Mouse (Mus musculus) hindbrain, embryonic 13.5 days (tissue): ENCODE results near the gene Vps8. TPM values are rescaled to one million over a fixed set of nuclear protein-coding genes. Genes with fewer than 3 reads are reported as not detected.
A peak's percentile ranks its signal among the peaks of the same experiment; 100 is the strongest.

Experiments
- ATAC-seq: fragments of 200-750 bp; cut with Nextera tagmentation; 2 replicates; pipeline ENCODE4 v1.8.0; 2017; ENCODE audit warnings: moderate TSS enrichment; ENCODE audit not compliant: low FRiP score
- H3K27ac ChIP-seq: fragments of 300-500 bp; sonication (generic); 2 replicates; pipeline ENCODE4 v1.5.1; 2015; ENCODE audit warnings: inconsistent platforms, mild to moderate bottlenecking, moderate library complexity
- H3K27me3 ChIP-seq: fragments of 300-500 bp; sonication (generic); 2 replicates; pipeline ENCODE4 v1.6.1; 2015; ENCODE audit warnings: mild to moderate bottlenecking, inconsistent platforms
- H3K36me3 ChIP-seq: fragments of 300-500 bp; sonication (generic); 2 replicates; pipeline ENCODE4 v1.6.1; 2015; ENCODE audit warnings: mild to moderate bottlenecking, inconsistent platforms
- H3K4me1 ChIP-seq: fragments of 300-500 bp; sonication (generic); replicated peaks from 2 replicates; pipeline ENCODE4 v1.6.1; 2015; ENCODE audit warnings: inconsistent platforms
- H3K4me2 ChIP-seq: fragments of 300-500 bp; sonication (generic); 2 replicates; pipeline ENCODE4 v1.6.1; 2015; ENCODE audit warnings: inconsistent platforms, mild to moderate bottlenecking, moderate library complexity
- H3K4me3 ChIP-seq: fragments of 300-500 bp; sonication (generic); 2 replicates; pipeline ENCODE4 v1.5.1; 2015; ENCODE audit warnings: mild to moderate bottlenecking, inconsistent platforms
- H3K9ac ChIP-seq: fragments of 300-500 bp; sonication (generic); 2 replicates; pipeline ENCODE4 v1.6.1; 2015; ENCODE audit warnings: mild to moderate bottlenecking, inconsistent platforms
- H3K9me3 ChIP-seq: fragments of 300-500 bp; sonication (generic); 2 replicates; pipeline ENCODE4 v1.6.1; 2016; ENCODE audit warnings: inconsistent platforms
- WGBS: fragments of 180-500 bp; shearing (Covaris S2); methylation state at CpG from one replicate; pipeline ENCODE4 v1.1.7; 2015; 5-methylcytosine and 5-hydroxymethylcytosine counted together
- polyA plus RNA-seq: library from polyadenylated mRNA; unstranded; fragments of >200 nt; fragmentation: Nextera tagmentation; extraction: Ambion mirVana; gene quantifications from 2 replicates; pipeline ENCODE4 v1.2.1, GENCODE M21; 2015

Vps8 gene
- polyA plus RNA-seq, 1 experiment from 2014 or later: 32.3 TPM

DNA sequence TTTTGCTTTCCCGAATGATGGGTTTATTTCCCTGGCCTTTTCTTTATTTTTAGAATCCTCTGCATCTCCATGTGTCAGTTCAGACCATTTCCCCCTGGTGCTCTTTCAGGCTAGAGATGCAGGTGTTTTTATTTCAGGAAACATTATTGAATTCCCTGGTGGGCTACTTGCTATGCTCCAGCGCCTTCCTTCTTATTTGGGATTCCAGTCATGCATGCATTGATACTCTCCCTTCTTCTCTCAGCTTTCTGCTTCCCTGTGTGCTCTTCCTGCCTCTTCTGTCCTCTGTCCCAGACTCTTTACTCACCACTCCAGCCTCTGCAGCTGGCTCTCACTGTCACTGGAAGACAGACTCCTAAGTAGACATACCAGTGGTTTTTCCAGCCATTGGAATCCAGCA lies 70.0 kb downstream of the Vps8 start:
- WGBS: 35% methylated on average over 2 of the region's 2 CpGs
- ATAC-seq: peak; percentile 24; the same call in 1 of the 2 replicates
- Histone ChIP-seq H3K4me3 (no peak overlapping the region), H3K4me2 (no peak overlapping the region), H3K4me1 (peaks cover 12% of the 10 kb centered on the region), H3K27me3 (no peaks in the 10 kb centered on the region), H3K9ac (no peak overlapping the region), H3K27ac (peak overlapping the region; percentile 60), H3K36me3 (peaks cover 25% of the 10 kb centered on the region), H3K9me3 (no peaks in the 10 kb centered on the region)

DNA sequence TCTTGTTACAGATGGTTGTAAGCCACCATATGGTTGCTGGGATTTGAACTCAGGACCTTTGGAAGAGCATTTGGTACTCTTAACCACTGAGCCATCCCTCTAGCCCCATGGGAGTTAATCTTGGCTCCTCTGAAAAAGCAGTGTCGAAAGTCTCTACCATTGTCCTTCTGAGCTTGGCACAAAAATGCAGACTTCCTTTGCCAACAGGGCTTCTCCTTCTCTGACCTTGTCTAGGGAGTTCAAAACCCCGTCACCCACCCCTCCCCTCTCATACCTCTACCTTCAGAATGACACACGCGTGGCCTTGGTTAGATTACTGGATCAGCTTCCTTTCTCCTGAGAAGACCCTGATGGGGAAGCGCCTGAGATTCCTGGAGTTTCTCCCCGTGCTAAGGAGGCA lies 71.8 kb downstream of the Vps8 start:
- ATAC-seq: no peak
- Histone ChIP-seq H3K27ac (no peak overlapping the region), H3K9me3 (no peaks in the 10 kb centered on the region), H3K36me3 (peaks cover 25% of the 10 kb centered on the region), H3K4me1 (peaks cover 12% of the 10 kb centered on the region), H3K4me3 (no peak overlapping the region), H3K27me3 (no peaks in the 10 kb centered on the region), H3K4me2 (no peak overlapping the region), H3K9ac (no peak overlapping the region)
- 97% methylated on average over 6 of the region's 6 CpGs for WGBS

DNA sequence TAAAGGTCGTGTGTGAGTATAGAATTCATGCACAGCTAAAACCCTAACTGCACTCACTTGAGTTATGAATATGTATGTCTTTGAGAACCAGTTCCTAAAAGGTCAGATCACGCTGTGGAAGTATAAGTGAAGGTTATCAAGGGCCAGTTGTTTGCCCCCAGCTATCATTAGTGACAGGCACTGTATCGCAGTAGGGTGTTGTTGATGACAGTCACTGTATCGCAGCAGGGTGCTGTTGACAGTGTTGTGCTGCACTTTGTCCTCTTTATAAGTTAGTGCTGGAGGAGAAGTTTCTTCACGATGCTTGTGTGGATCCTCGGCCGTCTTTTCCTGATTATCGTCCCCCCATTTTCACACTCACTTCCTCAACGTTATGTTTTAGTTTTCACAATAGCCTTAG lies 73.9 kb downstream of the Vps8 start:
- Histone ChIP-seq H3K9me3 (no peaks in the 10 kb centered on the region), H3K4me1 (peaks cover 12% of the 10 kb centered on the region), H3K4me3 (no peak overlapping the region), H3K27me3 (no peaks in the 10 kb centered on the region), H3K27ac (no peak overlapping the region), H3K36me3 (peaks cover 35% of the 10 kb centered on the region), H3K9ac (no peak overlapping the region), H3K4me2 (no peak overlapping the region)
- ATAC-seq: no peak
- WGBS: 91% methylated on average over 9 of the region's 9 CpGs

DNA sequence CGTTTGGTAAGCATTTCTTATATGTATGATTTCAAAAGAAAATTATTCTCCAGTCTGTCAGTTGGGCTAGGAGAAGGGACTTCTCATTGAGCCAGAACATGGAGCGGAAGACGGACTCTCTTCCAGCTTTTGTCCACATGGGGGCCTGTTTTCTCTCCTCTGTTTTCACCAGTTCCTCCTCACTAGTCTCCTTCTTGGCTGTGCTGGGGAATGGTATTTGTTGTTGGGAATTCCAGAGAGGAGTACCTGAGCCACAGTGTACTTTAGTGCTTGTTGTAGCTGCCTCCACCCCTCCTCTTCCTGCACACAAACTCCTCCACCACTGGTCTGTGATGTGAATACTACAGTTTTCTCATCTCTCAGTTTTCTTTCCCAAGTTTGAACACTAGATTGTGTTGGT lies 74.7 kb downstream of the Vps8 start:
- WGBS: 76% methylated on average over 3 of the region's 3 CpGs
- no peak overlapping the region for H3K4me3 ChIP-seq
- peaks cover 6% of the 10 kb centered on the region for H3K4me1 ChIP-seq
- H3K9me3 ChIP-seq: no peaks in the 10 kb centered on the region
- H3K27me3 ChIP-seq: no peaks in the 10 kb centered on the region
- H3K9ac ChIP-seq: no peak overlapping the region
- H3K27ac ChIP-seq: no peak overlapping the region
- H3K36me3 ChIP-seq: peaks cover 37% of the 10 kb centered on the region
- no peak for ATAC-seq
- H3K4me2 ChIP-seq: no peak overlapping the region

DNA sequence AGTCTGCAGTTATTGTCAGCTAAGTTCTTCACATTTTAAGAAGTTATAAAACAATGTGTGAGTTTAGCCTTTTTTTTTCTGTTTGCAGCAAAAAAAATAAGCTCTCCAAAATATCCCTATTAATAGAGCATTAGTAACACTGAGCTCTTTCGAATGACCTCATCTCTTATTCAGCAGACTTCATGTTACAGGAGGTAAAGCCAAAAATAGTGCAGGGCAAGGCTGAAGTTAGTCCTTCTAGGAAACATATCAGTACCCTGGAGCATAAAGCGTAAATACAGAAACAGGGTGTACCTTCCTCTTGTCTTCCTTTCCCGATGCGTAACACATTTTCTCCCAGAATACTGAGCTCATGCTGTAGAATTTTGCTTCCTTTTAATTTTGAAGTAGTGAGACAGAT lies 76.1 kb downstream of the Vps8 start:
- no peaks in the 10 kb centered on the region for H3K27me3 ChIP-seq
- no peaks in the 10 kb centered on the region for H3K9me3 ChIP-seq
- H3K4me2 ChIP-seq: no peak overlapping the region
- H3K4me1 ChIP-seq: no peaks in the 10 kb centered on the region
- peaks cover 42% of the 10 kb centered on the region for H3K36me3 ChIP-seq
- no peak overlapping the region for H3K9ac ChIP-seq
- H3K27ac ChIP-seq: no peak overlapping the region
- WGBS: 93% methylated on average over 4 of the region's 4 CpGs
- no peak overlapping the region for H3K4me3 ChIP-seq
- ATAC-seq: no peak

DNA sequence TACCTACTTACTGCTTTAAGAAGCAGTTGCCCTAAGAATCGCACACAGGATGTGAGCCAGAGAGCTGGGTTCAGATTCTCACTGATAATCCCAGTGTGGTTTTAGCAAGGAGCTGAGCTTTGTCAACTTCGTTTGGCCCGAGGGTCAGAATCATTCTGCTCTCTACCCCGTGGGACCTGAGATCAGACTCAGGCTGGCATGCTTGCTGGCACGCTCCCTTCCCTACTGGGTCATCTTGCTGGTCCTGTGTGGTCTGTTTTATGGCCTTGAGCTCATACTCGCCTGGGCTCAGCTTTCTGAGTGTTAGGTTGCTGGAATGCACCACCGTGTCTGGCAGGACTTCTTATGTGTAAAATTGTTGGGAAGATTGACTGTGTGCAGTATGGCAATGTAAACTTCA lies 76.7 kb downstream of the Vps8 start:
- 81% methylated on average over 7 of the region's 7 CpGs for WGBS
- Histone ChIP-seq H3K4me2 (no peak overlapping the region), H3K4me1 (no peaks in the 10 kb centered on the region), H3K9me3 (no peaks in the 10 kb centered on the region), H3K36me3 (peaks cover 39% of the 10 kb centered on the region), H3K4me3 (no peak overlapping the region), H3K9ac (no peak overlapping the region), H3K27ac (no peak overlapping the region), H3K27me3 (no peaks in the 10 kb centered on the region)
- ATAC-seq: no peak

DNA sequence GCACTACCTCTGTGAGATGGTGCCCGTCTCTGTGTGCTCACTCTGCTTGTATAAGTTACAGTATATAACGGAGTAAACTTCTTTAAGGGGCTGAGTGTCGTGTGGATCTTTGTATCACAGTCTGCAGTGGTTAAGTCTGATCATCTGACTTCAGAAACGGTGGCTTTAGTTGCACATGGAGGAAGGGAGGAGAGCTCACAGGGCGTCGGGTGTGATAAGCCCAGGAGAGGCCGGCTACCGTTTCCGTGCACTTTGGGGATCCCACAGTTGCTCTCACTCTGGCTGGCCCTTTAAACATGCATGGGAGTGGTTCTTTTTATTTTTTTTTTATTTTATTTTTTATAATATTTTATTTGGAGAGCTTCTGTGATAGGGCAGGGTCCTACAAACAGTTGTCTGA lies 95.9 kb downstream of the Vps8 start:
- ATAC-seq: no peak
- WGBS: 92% methylated on average over 9 of the region's 9 CpGs

DNA sequence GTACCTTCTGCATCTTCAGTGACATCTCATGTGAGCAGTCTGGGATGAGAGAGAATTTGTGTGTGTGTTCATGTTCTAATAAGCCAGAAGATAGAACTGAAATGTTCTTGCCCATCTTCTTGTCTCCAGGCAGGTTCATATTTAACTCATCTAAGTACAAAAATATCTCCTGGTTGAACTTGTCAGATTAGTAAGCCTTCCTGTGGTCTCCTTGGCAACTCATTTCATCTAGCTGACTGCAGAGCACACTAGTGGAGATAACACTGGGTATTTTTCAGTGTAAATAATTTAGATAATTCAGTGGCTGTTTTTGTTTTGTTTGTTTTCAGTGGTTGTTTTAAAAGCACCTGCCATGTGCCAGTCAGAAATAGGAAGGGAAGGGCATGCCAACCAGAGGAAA lies 96.9 kb downstream of the Vps8 start:
- H3K27me3 ChIP-seq: no peaks in the 10 kb centered on the region
- no peak overlapping the region for H3K27ac ChIP-seq
- H3K36me3 ChIP-seq: peaks cover 15% of the 10 kb centered on the region
- no peak overlapping the region for H3K4me2 ChIP-seq
- H3K4me1 ChIP-seq: no peaks in the 10 kb centered on the region
- no peak overlapping the region for H3K4me3 ChIP-seq
- no peak overlapping the region for H3K9ac ChIP-seq
- no peaks in the 10 kb centered on the region for H3K9me3 ChIP-seq
- no peak for ATAC-seq

More for the DNA sequence above, 95.9 kb downstream of the Vps8 start:
- no peaks in the 10 kb centered on the region for H3K9me3 ChIP-seq
- no peaks in the 10 kb centered on the region for H3K27me3 ChIP-seq
- H3K36me3 ChIP-seq: peaks cover 19% of the 10 kb centered on the region
- no peak overlapping the region for H3K27ac ChIP-seq
- H3K4me3 ChIP-seq: no peak overlapping the region
- no peak overlapping the region for H3K4me2 ChIP-seq
- no peak overlapping the region for H3K9ac ChIP-seq
- H3K4me1 ChIP-seq: no peaks in the 10 kb centered on the region

DNA sequence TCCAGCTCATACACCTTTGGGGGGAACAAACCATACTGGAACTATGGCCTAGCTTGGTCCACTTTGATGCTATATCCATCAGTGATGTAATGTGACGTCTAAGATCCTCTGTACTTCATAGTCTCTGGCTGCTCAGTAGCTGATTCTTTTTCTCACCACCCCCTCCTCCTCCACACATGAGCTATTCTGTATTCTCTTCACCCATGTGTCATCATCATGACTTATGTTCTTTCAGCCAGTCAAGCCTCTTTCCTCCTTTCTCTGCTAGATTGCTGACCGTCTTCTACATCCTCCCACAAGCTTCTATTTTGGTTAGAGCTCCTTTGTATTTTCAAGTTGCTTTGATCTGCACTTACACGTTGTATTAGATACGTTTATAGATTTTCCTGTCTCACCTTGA lies 100.8 kb downstream of the Vps8 start:
- no peaks in the 10 kb centered on the region for H3K27me3 ChIP-seq
- peaks cover 21% of the 10 kb centered on the region for H3K36me3 ChIP-seq
- H3K9ac ChIP-seq: no peak overlapping the region
- H3K4me1 ChIP-seq: no peaks in the 10 kb centered on the region
- H3K27ac ChIP-seq: no peak overlapping the region
- ATAC-seq: no peak
- WGBS: 89% methylated on average over 4 of the region's 4 CpGs
- no peak overlapping the region for H3K4me3 ChIP-seq
- no peak overlapping the region for H3K4me2 ChIP-seq
- no peaks in the 10 kb centered on the region for H3K9me3 ChIP-seq

DNA sequence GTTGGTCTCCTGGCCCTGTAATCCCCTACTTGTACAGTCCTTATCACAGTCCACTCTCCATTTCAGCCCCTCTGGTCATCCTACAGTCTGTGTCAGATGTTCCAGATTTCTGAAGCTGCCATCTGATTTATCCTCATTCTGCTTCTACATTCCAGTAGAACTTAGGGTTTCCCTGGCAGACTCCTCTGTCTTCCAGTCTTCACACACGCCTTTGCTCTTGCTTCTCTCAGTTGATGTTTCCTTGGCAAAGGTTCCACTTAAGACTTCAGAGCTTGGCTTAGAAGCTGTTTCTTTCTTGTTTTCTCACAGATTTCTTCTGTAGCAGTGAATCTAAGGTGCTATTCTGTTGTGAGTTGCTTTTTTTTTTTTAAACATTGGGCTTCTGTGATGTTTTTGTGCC lies 102.5 kb downstream of the Vps8 start:
- no peaks in the 10 kb centered on the region for H3K27me3 ChIP-seq
- no peak overlapping the region for H3K4me3 ChIP-seq
- no peak overlapping the region for H3K9ac ChIP-seq
- no peaks in the 10 kb centered on the region for H3K9me3 ChIP-seq
- ATAC-seq: no peak
- H3K4me1 ChIP-seq: no peaks in the 10 kb centered on the region
- no peak overlapping the region for H3K4me2 ChIP-seq
- peaks cover 21% of the 10 kb centered on the region for H3K36me3 ChIP-seq
- H3K27ac ChIP-seq: no peak overlapping the region
- 94% methylated on average over 1 of the region's 1 CpGs for WGBS

DNA sequence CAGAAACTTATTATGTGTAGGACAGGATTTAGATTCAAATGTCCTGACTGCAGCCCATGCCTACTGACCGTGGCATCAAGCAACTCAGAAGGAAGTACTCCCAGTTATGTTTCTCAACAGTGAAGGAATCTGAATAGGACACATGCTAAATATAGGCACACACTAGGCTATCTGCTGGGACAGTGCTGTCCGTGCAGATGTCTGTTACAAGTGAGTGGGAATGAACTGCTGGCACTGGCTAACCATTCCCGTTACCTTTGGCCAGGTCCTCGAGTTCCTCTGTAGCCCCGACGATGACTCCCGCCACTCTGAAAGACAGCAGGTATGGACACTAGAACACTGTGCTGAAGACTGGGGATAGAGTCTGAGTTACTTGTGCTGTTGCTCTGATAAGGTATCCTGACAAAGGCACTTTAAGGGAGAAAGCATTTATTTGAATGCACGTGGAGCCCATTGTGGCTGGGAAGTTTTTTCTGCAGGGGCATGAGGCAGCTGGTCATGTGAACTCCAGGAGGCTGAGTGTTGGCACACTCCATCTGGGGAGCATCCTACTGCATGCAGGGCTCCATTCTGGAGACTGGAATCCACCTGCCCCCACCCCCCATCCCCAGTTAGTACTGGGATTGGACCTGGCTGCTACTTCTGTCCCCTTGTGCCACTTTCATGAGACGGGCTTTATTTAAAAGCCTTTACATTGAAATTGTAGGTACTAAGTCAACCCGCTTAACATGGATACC lies 104.5 kb downstream of the Vps8 start:
- Histone ChIP-seq H3K4me1 (no peaks in the 10 kb centered on the region), H3K27me3 (no peaks in the 10 kb centered on the region), H3K9me3 (no peaks in the 10 kb centered on the region), H3K9ac (no peak overlapping the region), H3K4me2 (no peak overlapping the region), H3K36me3 (peaks cover 17% of the 10 kb centered on the region), H3K4me3 (no peak overlapping the region), H3K27ac (no peak overlapping the region)
- ATAC-seq: no peak
- 92% methylated on average over 10 of the region's 10 CpGs for WGBS

DNA sequence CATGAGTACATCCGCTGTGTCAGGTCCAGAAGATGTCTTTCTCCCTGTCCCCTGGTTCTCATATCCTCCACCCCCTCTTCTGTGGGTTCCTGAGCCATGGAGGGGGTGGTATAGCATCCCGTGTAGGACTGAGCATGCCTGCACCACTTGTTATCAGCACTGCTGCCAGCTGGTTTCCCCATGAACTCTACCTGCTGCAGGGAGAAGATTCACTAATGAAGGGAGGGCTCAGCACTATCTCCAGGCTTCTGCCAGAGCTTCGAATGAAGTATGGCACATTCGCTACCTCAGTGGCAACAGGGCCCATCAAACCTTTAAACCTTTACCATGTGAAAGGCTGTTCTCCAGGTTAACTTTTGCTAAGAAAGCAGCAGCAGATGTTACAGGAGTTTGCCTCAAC lies 110.6 kb downstream of the Vps8 start:
- H3K9ac ChIP-seq: no peak overlapping the region
- H3K4me1 ChIP-seq: no peaks in the 10 kb centered on the region
- 86% methylated on average over 4 of the region's 4 CpGs for WGBS
- peaks cover 19% of the 10 kb centered on the region for H3K36me3 ChIP-seq
- no peak for ATAC-seq
- no peaks in the 10 kb centered on the region for H3K27me3 ChIP-seq
- no peak overlapping the region for H3K27ac ChIP-seq
- no peak overlapping the region for H3K4me3 ChIP-seq
- no peaks in the 10 kb centered on the region for H3K9me3 ChIP-seq
- H3K4me2 ChIP-seq: no peak overlapping the region

DNA sequence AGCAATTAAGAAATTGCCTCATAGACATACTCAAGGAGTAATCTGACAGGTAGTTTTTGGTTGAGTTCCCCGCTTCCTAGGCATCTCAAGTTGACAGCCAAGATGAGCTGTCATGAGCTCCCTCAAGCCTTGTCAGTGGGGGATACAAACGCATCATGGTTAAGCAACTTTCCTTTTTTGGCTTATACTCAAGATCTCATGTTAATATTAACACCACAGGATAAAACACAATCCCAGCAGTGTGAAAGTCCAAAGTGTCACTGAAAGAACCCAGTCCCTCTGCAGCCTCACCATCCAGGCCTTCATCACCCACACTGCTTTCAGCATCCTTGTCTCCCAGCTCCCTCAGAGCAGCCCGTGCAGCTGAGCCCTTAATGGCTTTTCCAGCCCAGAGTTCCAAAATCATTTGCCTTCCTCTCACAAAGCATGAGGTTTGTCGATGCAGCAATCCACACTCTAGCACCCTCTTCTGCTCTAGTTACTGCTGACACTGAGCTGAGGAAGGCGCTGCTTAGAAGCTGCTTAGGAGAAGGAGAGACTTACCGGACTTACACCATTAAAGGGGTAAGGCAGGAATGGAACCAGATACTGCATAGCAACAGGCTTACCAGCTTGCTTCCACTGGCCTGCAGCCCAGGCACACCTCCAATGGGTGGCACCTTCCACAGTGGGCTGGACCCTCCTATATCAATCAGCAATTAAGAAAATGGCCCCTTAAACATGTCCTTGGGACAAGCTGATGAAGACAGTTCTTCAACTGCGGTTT lies 113.5 kb downstream of the Vps8 start:
- Histone ChIP-seq H3K9ac (no peak overlapping the region), H3K27me3 (no peaks in the 10 kb centered on the region), H3K4me2 (no peak overlapping the region), H3K4me3 (no peak overlapping the region), H3K27ac (no peak overlapping the region), H3K4me1 (no peaks in the 10 kb centered on the region), H3K36me3 (peaks cover 23% of the 10 kb centered on the region), H3K9me3 (no peaks in the 10 kb centered on the region)
- WGBS: 88% methylated on average over 7 of the region's 7 CpGs
- no peak for ATAC-seq
